Mouse (Mus musculus) thymus, postnatal 0 days (tissue): ENCODE measurements around the gene Mb. TPM values are rescaled to one million over a fixed set of nuclear protein-coding genes. Genes with fewer than 3 reads are reported as not detected.

Experiments used
- DNase-seq: peaks from one replicate; pipeline ENCODE4 v3.0.0-alpha.2; 2015; ENCODE audit warnings: low spot score
- polyA plus RNA-seq: library from polyadenylated mRNA; unstranded; fragments of >200 nt; fragmentation: Nextera tagmentation; extraction: Ambion mirVana; gene quantifications from 2 replicates; pipeline ENCODE4 v1.2.1, GENCODE M21; 2015

Mb gene
- polyA plus RNA-seq, 1 experiment from 2014 or later, result 0.73 TPM

DNA sequence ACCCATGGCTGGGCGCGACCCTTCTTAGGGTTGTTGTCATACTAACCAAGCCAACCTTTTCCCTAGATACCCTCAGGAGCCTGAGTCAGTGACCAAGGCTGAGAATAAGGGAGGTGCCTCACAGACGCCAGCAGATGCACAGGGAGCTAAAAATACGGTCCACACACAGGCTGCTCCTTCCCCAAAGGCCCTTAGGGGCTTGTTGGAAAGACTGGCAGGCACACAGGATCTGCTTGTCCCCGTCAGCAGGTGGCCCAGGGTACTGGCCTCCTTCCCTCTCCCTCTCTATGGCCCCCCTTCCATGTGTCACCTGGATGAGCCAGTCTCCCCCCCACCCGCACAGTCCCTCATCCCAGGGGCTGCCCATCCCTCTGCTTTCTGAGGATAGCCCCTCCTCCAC is 22.8 kb downstream of the Mb start:
- no peak for DNase-seq

DNA sequence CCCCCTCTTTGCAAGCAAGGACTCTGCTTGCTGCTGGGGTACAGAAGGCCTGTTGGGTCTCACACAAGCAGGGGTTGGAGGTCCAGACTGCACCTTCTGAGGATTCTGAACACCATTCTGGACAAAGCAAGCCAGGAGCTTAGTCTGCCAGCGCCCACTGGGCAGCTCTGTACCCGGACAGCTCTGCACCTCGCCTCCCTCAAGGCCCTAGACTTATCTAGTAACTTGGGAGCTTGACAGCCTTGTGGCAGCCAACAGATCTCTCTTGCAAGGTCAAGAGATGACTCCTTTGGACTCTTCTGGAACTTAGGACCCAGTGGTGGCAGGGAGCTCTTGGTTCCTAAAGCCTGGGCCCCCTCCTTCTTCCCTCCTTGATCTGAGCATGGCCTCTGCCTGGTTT is 23.4 kb downstream of the Mb start:
- DNase-seq, result no peak

DNA sequence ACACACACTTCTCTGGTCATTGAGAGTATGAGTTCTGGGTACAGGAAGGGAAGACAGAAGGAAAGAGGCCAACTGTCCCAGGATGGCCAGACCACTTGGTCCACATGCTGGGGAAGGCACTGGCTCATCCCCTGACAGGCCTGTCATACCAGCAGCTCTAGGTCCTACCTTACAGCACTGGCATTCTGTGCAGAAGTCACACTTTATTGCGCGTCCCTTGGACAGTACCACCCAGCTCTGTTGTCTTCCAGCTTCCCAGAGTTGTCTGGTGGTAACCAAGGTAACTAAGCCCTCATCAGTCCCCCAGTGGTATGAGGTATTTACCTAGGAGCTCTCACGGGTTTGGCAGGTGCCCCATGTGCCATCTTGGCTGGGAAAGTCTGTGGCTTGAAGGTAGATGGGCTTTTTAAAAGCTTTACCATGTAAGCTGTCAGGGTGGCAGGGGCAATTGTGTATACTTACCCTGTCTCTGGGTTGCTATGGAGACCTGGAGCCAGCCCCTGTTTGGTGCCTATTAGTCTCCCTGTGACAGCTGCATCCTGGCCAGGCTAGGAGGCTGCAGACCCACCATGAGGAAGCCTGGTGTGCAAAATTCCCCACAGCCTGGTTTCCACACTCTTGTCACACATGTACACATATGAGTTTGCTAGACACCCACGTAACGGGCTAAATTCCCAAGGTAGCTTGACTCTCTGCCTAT is 24.4 kb downstream of the Mb start:
- no peak for DNase-seq

DNA sequence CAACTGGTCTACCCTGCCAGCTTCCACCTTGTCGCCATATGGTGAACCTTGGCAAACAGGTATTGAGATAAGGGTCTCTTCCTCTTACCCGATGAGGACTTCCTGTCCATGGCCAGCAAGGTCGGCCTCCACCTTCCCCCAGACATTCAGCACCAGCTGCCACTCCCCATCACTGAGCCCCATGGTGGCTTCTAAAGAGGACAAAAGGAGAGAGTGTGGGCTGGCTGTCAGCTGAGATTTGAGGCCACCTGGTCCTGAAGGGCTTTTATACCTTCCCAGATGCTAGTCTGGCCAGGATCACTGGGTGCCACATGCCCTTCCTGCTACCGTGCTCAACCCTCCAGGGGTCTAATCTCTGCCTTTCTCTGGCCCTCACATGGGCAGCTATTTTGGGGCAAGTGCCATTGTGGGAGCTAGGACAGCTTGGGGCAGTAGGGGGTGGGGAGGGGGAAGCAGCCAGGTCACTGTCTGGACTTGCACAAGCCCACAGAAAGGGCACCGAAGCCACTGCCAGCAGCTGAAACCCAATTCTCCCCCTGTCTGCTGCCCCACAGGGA is 28.0 kb downstream of the Mb start:
- no peak for DNase-seq

DNA sequence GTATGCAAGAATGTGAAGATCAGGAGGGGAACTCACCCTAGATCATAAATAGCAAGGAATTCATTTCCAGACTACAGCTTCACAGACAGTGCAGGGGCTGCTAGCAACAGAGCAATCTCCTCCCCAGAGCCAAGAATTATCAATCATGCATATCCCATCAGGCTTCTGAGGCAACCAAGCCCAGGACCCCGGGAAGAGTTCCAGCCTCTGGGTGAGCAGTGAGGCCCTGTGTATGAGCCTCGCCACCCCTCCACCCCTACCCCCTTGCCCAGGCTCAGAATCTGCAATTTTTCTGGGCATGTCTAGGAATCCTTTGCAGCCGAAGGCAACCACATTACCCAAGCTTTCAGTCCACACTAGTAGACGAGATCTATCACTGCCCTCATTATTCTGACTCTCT is 28.6 kb downstream of the Mb start:
- DNase-seq, result no peak

DNA sequence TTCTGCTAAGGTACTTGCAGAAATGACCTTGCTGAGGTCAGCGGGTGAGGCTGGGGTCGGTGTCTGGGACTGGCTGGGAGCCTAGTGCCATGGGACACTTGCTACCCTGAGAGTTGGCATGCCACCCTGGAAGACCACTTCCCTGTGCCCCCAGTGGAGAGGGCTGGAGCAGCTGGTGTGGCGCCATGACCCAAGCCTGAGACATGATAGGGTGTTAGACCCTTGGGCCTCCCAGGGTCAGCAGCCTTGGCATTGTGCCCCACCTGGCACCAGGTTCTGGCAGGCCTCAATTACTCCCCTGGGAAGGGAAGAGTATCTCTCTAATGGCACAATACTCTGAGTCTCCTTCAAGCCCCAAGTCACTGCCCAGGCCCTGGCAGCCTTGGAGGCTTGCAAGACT is 29.4 kb downstream of the Mb start:
- DNase-seq, result no peak

DNA sequence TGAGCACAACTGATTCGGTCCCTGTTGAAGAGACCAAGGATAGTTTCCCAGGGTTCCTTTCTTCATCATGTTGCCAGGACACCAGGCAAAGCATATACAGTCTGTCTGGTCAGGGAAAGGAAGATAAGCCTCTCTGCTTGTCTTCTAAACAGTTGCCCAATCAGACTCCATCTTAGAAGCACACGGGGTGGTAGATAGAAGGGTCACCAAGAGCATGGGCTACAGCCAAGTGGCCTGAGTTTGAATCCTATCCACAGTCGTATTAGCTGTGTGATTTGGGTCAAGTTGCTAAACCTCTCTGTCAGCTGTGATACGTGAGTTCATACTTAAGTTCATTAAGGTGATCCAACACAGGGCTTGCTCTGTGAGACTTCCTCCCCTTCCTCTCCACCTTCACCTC is 30.3 kb downstream of the Mb start:
- DNase-seq, result no peak

DNA sequence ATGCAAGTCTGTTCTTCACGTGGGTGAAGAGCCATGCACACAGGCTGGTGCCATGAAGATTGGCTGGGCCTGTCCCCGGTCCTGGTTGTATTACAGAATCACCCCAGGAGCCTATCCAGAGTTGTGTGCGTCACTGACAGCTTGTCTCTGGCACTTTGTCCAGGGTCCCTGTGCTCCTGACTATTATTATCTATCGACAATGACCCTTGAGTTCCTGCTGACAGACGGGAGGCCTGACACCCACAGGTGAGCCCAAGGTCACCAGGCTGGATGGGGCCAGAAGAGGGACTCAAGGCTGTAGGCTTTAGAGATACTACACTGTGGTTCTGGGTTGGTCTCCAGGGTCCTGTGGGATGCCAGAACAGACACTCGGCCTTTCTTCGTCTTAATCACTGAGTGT is 30.9 kb downstream of the Mb start:
- no peak for DNase-seq

DNA sequence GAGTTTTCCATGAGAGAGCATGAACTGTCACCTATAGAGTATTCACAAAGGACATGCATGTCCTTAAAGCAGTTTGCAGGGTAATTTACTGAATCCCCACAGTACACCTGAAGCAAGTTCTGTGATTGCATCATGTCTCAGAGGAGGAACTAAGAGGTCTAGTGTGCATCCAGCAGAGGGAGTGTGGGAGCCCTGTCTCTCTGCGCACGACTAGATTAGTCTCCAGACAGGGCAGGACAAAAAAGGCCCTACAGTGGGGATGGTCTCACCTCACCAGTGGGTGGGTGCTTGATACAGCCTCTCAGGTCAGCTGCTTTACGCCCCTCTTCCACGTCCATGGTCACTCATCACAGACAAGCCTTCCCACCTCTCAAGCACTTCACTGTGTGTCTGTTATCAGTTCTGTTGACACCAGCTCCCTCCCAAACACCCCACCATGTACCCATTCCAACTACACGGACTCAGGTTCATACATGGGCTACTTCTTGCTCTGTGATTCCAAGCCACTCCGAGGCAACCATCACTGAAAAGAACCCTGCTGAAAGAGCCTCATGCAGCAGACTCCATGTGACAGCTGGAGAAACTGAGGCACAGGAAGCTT is 31.6 kb downstream of the Mb start:
- DNase-seq, result no peak

DNA sequence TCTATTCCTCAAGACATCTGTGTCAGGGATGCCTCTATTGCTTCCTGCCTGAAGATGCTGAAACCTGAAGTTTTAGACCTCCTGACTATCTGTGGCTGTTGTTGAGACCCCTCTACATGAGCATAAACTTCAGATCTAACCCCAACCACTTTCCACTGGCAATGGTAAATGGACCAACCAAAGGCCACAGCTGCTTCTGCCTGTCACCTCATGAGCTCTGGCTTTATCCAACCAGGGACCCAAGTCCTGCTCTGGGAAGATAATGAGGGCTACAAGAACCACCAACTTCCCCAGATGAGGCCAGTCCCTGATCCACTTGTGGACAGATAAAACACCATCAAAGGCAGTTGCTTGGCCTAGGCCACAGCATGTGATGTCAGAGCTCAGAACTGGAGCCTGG is 32.6 kb downstream of the Mb start:
- DNase-seq, result no peak

DNA sequence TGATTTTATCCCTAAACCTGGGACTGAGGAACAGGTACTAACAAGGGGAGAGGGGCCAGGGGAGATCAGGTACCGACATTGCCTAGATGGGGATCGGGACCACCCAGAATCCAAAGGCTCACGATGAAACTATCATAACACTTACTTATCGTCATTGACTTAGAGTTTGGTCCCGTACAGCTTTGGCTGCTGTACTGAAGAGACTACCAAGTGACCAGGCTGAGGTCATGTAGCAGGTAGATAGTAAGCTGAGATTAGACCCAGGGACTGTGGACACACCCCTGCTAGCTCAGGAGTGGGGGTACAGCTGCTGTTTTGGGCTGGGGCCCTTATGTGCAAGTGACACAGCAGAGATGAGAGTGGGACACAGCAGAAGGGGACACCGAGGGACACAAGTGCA is 34.0 kb downstream of the Mb start:
- no peak for DNase-seq

DNA sequence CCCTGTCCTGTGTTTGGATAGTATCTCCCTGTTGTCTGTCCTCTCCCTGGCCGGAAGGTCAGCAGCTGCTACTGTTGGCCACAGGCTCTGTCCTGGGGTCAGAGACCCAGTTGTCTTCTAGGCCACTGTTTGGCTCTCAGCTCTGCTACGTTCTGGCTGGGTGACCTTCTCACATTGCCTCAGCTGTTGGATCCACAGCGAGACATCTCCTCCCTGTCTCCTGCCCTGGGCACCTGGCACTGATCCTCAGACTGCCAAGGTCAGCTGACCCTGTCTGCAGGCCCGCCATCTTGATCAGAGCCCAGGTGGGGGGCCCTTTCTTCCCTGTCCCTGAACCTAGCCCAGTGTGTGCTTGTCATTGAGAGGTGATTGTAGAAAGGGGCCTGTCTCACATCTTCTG is 35.5 kb downstream of the Mb start:
- DNase-seq, result no peak

DNA sequence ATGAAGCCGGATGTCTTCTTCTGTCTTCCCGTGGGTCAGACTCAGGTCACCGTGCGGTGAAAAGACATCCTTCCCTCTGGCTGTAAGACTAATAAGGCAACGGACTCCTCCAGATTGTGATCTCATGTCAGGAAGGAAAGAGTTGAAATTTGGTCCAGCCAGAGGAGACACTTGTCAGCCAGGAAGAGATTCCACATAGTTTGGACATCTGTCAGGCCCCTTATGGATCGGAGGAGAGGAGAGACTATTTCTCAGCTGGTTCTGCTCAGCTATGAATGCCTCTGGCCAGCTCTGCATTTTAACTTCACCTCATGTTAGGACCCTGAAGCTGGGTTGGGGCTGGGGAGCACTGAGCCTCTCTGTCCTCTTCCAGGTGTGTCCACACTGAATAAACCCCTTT is 36.0 kb downstream of the Mb start:
- DNase-seq, result no peak

DNA sequence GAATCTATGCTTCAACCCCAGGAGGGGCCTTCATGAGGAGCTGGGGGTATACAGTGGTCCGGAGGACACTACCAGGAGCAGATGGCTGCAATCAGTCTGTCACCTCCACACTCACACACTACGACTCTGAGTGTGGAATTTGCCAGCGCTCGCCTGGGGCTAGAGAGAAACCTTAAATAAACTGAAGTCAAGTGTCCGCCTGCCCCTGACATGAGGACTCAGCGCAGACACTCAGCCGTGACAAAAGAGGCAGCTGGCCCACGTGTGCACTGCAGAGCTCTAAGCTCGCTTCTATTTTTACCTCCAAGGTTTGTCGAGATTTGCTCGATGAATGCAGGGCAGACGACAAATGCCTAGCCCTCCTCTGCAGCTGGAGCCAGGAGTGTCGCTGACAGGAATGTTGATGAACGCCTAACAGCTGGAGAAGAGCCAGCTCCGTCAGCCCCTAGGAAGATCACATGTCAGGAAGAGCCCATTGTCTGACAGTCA is 36.7 kb downstream of the Mb start:
- DNase-seq, result no peak

DNA sequence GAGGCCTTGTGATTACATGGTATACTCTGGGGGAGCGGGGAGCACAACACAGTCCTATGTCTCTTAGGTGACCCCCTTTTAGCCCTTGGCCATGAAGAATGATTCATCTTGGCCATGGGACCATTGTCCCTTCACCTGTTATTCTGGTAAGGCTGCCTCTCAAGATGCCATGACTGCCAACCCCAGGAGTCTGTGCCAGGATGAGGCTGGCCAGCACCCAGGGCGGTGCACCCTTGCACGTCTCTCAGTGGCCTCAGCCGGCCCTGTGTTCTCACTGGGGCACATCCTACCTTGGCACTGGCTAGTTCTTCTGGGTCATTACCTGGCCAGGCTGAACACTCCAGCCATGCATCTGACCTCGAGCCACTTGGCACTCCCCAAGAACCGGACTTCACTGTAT is 41.6 kb downstream of the Mb start:
- DNase-seq, result no peak

DNA sequence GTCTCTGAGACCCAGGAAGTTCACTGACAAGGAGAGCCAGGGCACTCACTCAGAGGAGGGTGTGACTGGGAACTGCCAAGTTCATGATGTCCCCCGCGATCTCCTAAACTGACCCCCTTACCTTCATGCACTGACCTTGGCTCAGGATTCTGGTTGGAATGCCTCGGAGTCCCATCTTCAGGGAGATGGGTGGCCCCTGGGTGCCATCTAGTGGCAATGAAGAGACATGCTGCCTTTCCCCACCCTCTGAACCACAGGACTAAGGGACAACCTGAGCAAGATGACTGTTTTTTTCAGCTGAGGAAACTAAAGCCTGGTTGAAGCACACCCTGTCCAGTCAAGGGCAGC is 46.6 kb downstream of the Mb start:
- DNase-seq, result peak; percentile 5

DNA sequence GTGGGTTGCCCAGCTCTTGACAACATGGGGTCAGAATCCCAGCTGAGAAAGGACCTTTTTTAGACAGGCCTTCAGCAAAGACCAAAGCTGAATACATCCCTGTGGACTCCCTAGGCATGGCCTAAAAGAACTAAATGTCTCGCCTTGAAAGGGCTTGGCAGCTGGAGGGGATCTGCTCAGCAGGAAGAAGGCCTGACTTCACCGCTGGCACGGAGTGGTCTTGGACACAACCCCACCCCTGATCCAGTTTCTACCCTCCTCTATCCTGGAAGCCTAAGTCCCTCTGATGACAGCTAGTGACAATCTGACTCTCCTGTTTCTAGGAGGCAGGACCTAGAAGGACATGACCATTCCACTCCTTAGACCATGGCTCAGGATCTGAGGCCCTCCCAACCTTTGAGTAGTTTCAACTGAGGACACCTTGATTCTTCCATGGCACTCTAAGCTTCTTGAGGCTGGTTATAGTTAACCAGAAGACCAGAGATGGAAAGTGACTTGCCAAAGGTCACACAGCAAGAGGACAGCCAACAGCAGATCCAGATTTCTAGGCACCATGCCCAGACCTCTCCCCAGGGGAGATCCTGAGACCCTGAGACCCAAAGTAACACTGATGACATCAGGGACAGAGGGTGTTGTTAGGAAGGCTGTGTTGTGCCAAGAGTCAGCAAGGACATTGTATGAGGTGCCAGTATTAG is 47.1 kb downstream of the Mb start:
- DNase-seq, result no peak

DNA sequence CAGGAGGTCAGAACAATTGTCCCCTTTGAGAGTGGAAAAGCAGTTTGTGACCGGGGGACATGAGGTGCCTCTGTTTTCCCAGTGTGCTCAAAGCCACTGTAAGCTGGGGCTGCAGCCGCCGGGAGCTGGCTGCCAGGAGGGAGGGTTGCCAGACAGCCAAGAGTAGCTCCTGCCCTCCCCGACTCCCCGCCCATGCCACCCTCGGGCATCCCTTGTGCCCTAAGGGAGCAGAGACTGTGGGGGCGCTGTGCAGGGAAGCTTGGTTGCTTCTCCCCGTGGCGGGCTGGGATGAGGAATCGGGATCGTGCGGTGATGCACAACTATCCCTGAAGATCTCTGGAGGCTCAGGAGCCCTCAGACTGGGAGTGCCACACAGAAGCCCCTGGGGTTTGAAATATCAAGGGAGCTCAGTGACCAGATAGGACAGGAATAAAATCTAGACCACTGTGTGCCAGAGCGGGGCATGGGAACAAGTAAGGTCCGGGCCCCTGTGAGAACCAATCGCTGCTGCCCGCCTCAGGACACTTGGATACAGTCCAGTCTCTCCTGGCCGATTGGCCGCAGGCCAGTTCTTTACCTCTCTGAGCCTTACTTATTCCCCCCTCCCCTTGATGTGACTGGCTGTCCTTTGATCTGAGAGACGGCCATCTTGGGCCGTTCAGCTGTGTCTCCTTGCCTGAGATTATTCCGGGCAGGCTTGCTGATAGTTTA is 51.4 kb downstream of the Mb start:
- DNase-seq, result no peak

DNA sequence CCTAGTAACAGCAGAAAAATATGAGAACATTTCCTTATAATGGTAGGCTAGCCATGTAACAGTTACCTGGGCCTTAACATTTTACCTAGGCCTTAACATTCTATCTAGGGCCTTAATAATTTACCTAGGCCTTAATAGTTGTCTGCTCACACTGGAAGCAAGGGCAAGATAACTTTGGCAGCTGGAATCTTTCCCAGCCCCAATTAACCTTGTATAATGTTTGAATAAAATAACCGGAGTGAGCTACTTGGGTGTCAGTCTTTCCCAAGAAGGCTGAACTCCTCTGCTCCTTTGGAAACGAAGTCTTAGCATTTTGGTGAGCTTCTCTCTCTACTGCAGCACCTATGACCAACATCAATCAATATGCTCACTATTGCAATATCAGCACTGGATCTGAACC is 52.4 kb downstream of the Mb start:
- DNase-seq, result no peak

DNA sequence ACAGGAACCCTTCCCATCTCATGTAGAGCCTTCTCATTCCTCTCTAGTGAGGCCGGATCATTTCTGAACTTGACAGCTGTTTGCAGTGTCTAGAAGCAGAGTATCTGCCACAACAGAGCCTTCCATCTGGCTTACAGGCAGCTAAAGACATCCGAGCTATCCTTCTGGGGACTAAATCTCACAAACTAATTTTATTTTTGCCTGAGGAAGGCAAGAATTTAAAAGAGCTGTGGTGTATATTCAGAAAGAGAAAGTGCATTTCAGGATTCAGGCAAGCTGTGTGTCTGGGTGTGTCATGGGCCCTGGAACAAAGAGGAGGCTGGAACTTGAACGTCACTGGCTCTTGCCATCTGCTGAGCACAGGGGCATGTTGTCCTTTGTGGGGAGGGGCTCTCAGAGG is 56.1 kb downstream of the Mb start:
- DNase-seq, result no peak

DNA sequence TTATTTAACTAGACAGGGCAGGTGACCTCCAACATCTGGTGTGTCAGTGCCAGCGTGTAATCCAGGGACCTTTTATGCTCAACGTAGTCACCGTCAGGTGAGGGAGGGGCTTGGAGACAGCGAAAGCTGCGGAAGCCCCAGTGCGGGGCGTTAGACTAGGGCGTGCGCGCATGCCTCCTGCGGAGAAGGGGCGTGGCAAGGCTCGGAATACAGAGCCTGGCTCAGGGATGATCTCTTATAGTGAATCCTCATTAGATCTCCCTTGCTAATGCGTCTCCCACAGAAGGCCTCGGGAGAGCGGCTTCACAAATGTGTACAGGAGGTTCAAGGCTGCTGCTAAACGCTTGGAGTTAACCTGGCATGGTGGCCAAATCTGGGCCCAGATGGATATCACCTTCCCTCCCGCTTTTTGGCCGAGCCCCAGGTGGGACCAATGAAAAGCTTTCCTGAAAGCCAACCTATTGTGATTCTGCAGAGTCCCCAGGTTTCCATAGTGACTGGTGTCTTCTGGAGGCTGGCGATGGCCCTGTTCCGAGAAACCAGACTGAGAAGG is 62.9 kb downstream of the Mb start:
- DNase-seq, result peak; percentile 7

DNA sequence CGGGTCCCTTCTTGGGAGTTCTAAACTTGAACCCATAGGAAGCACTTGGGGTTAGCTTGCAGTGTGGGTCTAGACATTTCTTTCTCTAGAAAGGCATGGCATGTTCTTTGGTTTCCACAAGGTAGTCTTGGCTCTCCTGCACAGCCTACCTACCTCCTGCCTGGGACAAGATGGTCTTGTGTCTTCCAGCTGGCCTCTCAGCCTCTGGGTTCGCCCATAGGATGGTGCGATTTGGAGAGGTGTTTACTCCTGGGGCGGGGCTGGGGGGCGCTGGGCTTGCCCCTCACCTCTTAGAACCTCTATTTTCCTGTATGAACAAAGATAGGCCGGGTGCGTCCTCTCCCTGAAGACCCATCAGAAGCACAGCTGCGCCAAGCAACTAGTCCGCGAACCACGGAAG is 63.3 kb downstream of the Mb start:
- no peak for DNase-seq
